Mouse (Mus musculus) erythroblast, embryonic 14.5 days (primary cell): ENCODE data around the gene Rtn4rl2. TPM values are rescaled to one million over a fixed set of nuclear protein-coding genes. Genes with fewer than 3 reads are reported as not detected.
A peak's percentile ranks its signal among the peaks of the same experiment; 100 is the strongest.

Experiments used
- H3K27me3 ChIP-seq: 2 replicates; pipeline ENCODE4 v1.6.1; 2012; ENCODE audit warnings: inconsistent platforms; ENCODE audit not compliant: control insufficient read depth
- H3K36me3 ChIP-seq: 2 replicates; pipeline ENCODE4 v1.6.1; 2012; ENCODE audit warnings: mild to moderate bottlenecking, inconsistent platforms; ENCODE audit not compliant: control insufficient read depth
- H3K4me1 ChIP-seq: 2 replicates; pipeline ENCODE4 v1.6.1; 2012; ENCODE audit warnings: inconsistent platforms; ENCODE audit not compliant: control insufficient read depth
- H3K4me3 ChIP-seq: replicated peaks from 2 replicates; pipeline ENCODE3; 2012; ENCODE audit warnings: moderate library complexity, mild to moderate bottlenecking, inconsistent platforms
- H3K9me3 ChIP-seq: 2 replicates; pipeline ENCODE4 v1.6.1; 2012; ENCODE audit warnings: low read length, inconsistent platforms, mixed read lengths; ENCODE audit not compliant: control insufficient read depth
- GATA1 ChIP-seq: IDR thresholded peaks from 2 replicates; pipeline ENCODE4 v1.6.1; 2012; ENCODE audit warnings: low read length, inconsistent platforms, mixed read lengths
- TAL1 ChIP-seq: IDR thresholded peaks from 3 replicates; pipeline ENCODE4 v1.6.1; 2012; ENCODE audit warnings: low read length, inconsistent platforms, mixed read lengths
- polyA plus RNA-seq: library from polyadenylated mRNA; stranded (reverse); fragments of >175 nt; gene quantifications from 2 replicates; pipeline ENCODE4 v1.2.3, GENCODE M21; 2012

Rtn4rl2 gene
- polyA plus RNA-seq, 1 experiment, result not detected

- H3K4me3 ChIP-seq, result no peak overlapping the region
- peaks cover 100% of the 10 kb centered on the region for H3K36me3 ChIP-seq
- no peaks in the 10 kb centered on the region for H3K9me3 ChIP-seq
- TF ChIP-seq TAL1 (no peak), GATA1 (no peak)
- H3K4me1 ChIP-seq, result peaks cover 61% of the 10 kb centered on the region
- H3K27me3 ChIP-seq, result peaks cover 6% of the 10 kb centered on the region
These were observed 26.3 kb downstream of the Rtn4rl2 start for GRCm38 (mm10) chr2:84859991-84860780.

- Histone ChIP-seq H3K4me1 (peaks cover 67% of the 10 kb centered on the region), H3K27me3 (no peaks in the 10 kb centered on the region; the same call in 1 of the 2 replicates), H3K9me3 (no peaks in the 10 kb centered on the region), H3K36me3 (peaks cover 100% of the 10 kb centered on the region), H3K4me3 (no peak overlapping the region)
- TF ChIP-seq GATA1, result no peak
These were observed 28.0 kb downstream of the Rtn4rl2 start for GRCm38 (mm10) chr2:84858551-84858950.

- Histone ChIP-seq H3K36me3 (peaks cover 100% of the 10 kb centered on the region), H3K4me3 (no peak overlapping the region), H3K27me3 (no peaks in the 10 kb centered on the region; the same call in 1 of the 2 replicates), H3K4me1 (peaks cover 76% of the 10 kb centered on the region), H3K9me3 (no peaks in the 10 kb centered on the region)
- TF ChIP-seq TAL1 (no peak), GATA1 (no peak)
These were observed 30.8 kb downstream of the Rtn4rl2 start for GRCm38 (mm10) chr2:84855732-84856131.

GRCm38 (mm10) chr2:84851130-84852040, 35.1 kb downstream of the Rtn4rl2 start:
- Histone ChIP-seq H3K27me3 (no peaks in the 10 kb centered on the region), H3K4me1 (peaks cover 80% of the 10 kb centered on the region), H3K36me3 (peaks cover 100% of the 10 kb centered on the region), H3K4me3 (no peak overlapping the region), H3K9me3 (no peaks in the 10 kb centered on the region)
- TF ChIP-seq TAL1, result no peak
- TF ChIP-seq GATA1, result no peak

GRCm38 (mm10) chr2:84850407-84851129, 35.9 kb downstream of the Rtn4rl2 start:
- Histone ChIP-seq H3K4me1 (peaks cover 82% of the 10 kb centered on the region), H3K9me3 (no peaks in the 10 kb centered on the region), H3K36me3 (peaks cover 100% of the 10 kb centered on the region), H3K27me3 (no peaks in the 10 kb centered on the region), H3K4me3 (no peak overlapping the region)
- no peak for TF ChIP-seq GATA1
- no peak for TF ChIP-seq TAL1

GRCm38 (mm10) chr2:84845226-84845625, 41.3 kb downstream of the Rtn4rl2 start:
- peaks cover 75% of the 10 kb centered on the region for H3K4me1 ChIP-seq
- no peaks in the 10 kb centered on the region for H3K9me3 ChIP-seq
- TF ChIP-seq GATA1, result no peak
- TF ChIP-seq TAL1, result no peak
- H3K27me3 ChIP-seq, result no peaks in the 10 kb centered on the region
- peaks cover 100% of the 10 kb centered on the region for H3K36me3 ChIP-seq
- H3K4me3 ChIP-seq, result peak overlapping the region; percentile 74

- H3K27me3 ChIP-seq, result no peaks in the 10 kb centered on the region
- peaks cover 89% of the 10 kb centered on the region for H3K36me3 ChIP-seq
These were observed 42.9 kb downstream of the Rtn4rl2 start for GRCm38 (mm10) chr2:84843654-84844053.

GRCm38 (mm10) chr2:84841905-84842304, 44.6 kb downstream of the Rtn4rl2 start:
- peaks cover 68% of the 10 kb centered on the region for H3K4me1 ChIP-seq
- H3K36me3 ChIP-seq, result peaks cover 74% of the 10 kb centered on the region
- TF ChIP-seq TAL1 (peak; percentile 84), GATA1 (peak; percentile 83)
- peaks cover 11% of the 10 kb centered on the region for H3K27me3 ChIP-seq
- H3K4me3 ChIP-seq, result peak overlapping the region; percentile 74
- no peaks in the 10 kb centered on the region for H3K9me3 ChIP-seq

More at GRCm38 (mm10) chr2:84843654-84844053, 42.9 kb downstream of the Rtn4rl2 start:
- no peaks in the 10 kb centered on the region for H3K9me3 ChIP-seq
- TF ChIP-seq TAL1, result no peak
- peak; percentile 78 for TF ChIP-seq GATA1
- H3K4me3 ChIP-seq, result peak overlapping the region; percentile 74
- H3K4me1 ChIP-seq, result peaks cover 66% of the 10 kb centered on the region
